Mouse (Mus musculus) midbrain, embryonic 13.5 days (tissue): Measurements from ENCODE around the gene Ccnt2. TPM values are rescaled to one million over a fixed set of nuclear protein-coding genes. Genes with fewer than 3 reads are reported as not detected.

Source experiments
- ATAC-seq: fragments of 200-750 bp; cut with Nextera tagmentation; 2 replicates; pipeline ENCODE4 v1.8.0; 2017; ENCODE audit warnings: mild to moderate bottlenecking, moderate TSS enrichment, moderate library complexity
- H3K27ac ChIP-seq: fragments of 300-500 bp; sonication (generic); 2 replicates; pipeline ENCODE4 v1.5.1; 2015; ENCODE audit warnings: inconsistent platforms, mild to moderate bottlenecking, moderate library complexity
- H3K27me3 ChIP-seq: fragments of 300-500 bp; sonication (generic); 2 replicates; pipeline ENCODE4 v1.6.1; 2015; ENCODE audit warnings: mild to moderate bottlenecking, inconsistent platforms
- H3K36me3 ChIP-seq: fragments of 300-500 bp; sonication (generic); 2 replicates; pipeline ENCODE4 v1.6.1; 2015; ENCODE audit warnings: mild to moderate bottlenecking, inconsistent platforms
- H3K4me1 ChIP-seq: fragments of 300-500 bp; sonication (generic); replicated peaks from 2 replicates; pipeline ENCODE4 v1.6.1; 2015; ENCODE audit warnings: inconsistent platforms
- H3K4me2 ChIP-seq: fragments of 300-500 bp; sonication (generic); replicated peaks from 2 replicates; pipeline ENCODE4 v1.6.1; 2015; ENCODE audit warnings: moderate library complexity, mild to moderate bottlenecking, inconsistent platforms
- H3K4me3 ChIP-seq: fragments of 300-500 bp; sonication (generic); replicated peaks from 2 replicates; pipeline ENCODE4 v1.5.1; 2015; ENCODE audit warnings: mild to moderate bottlenecking, inconsistent platforms
- H3K9ac ChIP-seq: fragments of 300-500 bp; sonication (generic); replicated peaks from 2 replicates; pipeline ENCODE4 v1.6.1; 2015; ENCODE audit warnings: mild to moderate bottlenecking, inconsistent platforms
- H3K9me3 ChIP-seq: fragments of 300-500 bp; sonication (generic); 2 replicates; pipeline ENCODE4 v1.6.1; 2016; ENCODE audit warnings: mild to moderate bottlenecking, inconsistent platforms
- WGBS: fragments of 180-500 bp; shearing (Covaris S2); methylation state at CpG from one replicate; pipeline ENCODE4 v1.1.7; 2015; 5-methylcytosine and 5-hydroxymethylcytosine counted together
- polyA plus RNA-seq: library from polyadenylated mRNA; unstranded; fragments of >200 nt; fragmentation: Nextera tagmentation; extraction: Ambion mirVana; gene quantifications from 2 replicates; pipeline ENCODE4 v1.2.1, GENCODE M21; 2015

Ccnt2 gene
- polyA plus RNA-seq, 1 experiment from 2014 or later: 134 TPM

DNA sequence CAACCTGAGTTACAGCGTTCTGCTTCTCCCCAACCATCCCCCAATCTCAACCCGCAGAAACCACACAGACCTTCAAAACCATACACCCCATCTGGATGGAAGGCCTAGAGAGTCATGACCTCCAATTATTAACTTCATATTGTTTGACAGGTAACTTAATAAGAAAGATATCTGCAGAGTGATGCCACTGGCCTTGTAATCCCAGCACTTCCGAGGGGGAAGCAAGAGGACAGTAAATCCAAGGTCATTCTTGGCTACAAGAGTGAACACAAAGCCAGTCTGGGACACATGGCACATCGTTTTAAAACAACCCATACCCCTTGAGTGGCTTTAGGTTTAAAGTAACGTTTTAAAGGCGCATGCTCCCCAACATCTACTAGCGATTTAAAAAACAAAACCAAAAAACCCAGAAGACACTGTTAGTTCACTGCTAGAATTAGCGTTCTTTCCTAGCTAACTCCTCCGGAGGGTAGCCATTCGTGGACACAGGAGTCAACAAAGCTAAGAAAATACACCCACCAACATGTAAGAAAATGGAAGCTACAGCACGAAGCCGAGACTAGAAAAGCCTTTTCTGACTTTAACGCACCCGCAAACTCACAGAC, 664 bp upstream of the Ccnt2 start:
- Histone ChIP-seq H3K27ac (peak overlapping the region; percentile 94), H3K9ac (peak overlapping the region; percentile 75), H3K9me3 (no peaks in the 10 kb centered on the region), H3K4me2 (peak overlapping the region; percentile 83), H3K4me1 (peaks cover 34% of the 10 kb centered on the region), H3K4me3 (peak overlapping the region; percentile 84), H3K36me3 (0 out of 2 replicates have a peak, but pooled peaks cover 3% of the 10 kb centered on the region), H3K27me3 (no peaks in the 10 kb centered on the region)
- peak; percentile 5 for ATAC-seq
- 1% methylated on average over 14 of the region's 14 CpGs for WGBS

DNA sequence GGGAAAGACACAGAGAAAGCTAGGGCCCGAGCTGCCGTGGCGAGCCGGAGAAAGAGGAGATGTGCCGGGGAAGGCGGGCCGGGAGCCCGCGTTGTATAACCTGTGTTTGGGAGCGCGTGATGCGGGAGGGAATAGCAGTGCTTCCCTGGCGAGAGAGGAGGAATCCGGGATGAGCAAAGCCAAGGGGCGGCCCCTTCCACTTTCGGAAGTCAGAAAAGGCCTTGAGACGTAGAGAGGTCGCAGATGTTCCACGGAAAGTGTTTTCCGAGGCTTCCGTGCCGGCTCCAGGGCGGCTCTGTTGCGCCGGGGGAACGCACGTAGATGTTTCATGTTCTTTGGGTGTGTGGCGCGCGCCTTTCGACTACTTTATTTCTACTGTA, 527 bp downstream of the Ccnt2 start:
- Histone ChIP-seq H3K9ac (peak overlapping the region; percentile 92), H3K4me3 (peak overlapping the region; percentile 84), H3K4me1 (peaks cover 43% of the 10 kb centered on the region), H3K4me2 (peak overlapping the region; percentile 87), H3K9me3 (no peaks in the 10 kb centered on the region), H3K36me3 (0 out of 2 replicates have a peak, but pooled peaks cover 3% of the 10 kb centered on the region), H3K27me3 (no peaks in the 10 kb centered on the region), H3K27ac (peak overlapping the region; percentile 94)
- ATAC-seq: peak; percentile 37; the same call in 1 of the 2 replicates
- under 1% methylated on average over 31 of the region's 31 CpGs for WGBS

DNA sequence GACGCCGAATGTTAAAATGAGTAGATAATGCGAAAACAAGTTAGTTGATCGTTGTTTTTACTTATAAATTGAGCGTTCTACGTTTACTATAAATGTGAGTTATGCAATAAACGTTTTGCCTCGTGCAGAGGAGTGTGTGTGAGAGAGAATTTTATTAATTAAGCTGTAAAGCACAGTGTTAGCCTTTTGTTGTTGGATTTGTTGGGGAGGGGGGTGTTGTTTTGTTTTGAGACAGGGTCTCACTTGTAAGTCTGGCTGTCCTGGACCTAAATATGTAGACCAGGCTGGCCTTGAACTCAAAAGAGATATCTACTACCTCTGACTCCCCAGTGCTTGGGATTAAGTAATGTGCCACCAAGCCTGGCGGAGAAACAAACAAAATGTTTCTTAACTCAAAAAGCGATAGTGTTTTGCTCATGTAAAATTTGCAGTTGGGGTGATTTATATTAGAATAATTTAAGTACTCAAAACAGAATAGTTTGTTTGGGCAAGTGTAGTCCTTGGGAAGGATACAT, 1.3 kb downstream of the Ccnt2 start:
- 10% methylated on average over 10 of the region's 10 CpGs for WGBS
- Histone ChIP-seq H3K9ac (peak overlapping the region; percentile 92), H3K4me3 (peak overlapping the region; percentile 84), H3K9me3 (no peaks in the 10 kb centered on the region), H3K27ac (no peak overlapping the region), H3K4me2 (peak overlapping the region; percentile 87), H3K36me3 (0 out of 2 replicates have a peak, but pooled peaks cover 3% of the 10 kb centered on the region), H3K4me1 (peaks cover 51% of the 10 kb centered on the region), H3K27me3 (no peaks in the 10 kb centered on the region)
- ATAC-seq: no peak

DNA sequence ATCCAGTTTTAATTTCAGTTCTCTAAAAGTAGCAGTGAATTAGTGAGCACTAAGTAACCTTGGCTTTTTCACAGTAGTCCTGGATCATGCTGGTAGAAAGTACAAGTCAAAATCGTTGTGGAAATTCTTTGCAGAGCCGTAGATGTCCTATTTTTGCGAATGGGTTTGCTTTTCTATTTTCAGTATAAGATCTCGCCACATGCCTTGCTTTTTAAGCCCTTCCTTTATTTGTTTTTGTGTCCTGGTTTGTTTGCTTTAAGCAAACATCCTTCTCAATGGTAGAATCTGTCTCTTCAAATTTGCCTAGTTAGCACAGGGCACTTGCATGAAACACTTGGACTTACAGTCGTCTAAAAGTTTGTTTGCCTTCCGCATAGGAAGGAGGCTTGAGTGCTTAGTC, 2.3 kb downstream of the Ccnt2 start:
- Histone ChIP-seq H3K4me2 (peak overlapping the region; percentile 47), H3K9me3 (no peaks in the 10 kb centered on the region), H3K36me3 (0 out of 2 replicates have a peak, but pooled peaks cover 3% of the 10 kb centered on the region), H3K27me3 (no peaks in the 10 kb centered on the region), H3K4me1 (peaks cover 58% of the 10 kb centered on the region), H3K9ac (0 out of 2 replicates have a peak overlapping the region, but pooled peaks have one; percentile 32), H3K4me3 (peak overlapping the region; percentile 22), H3K27ac (no peak overlapping the region)
- no peak for ATAC-seq
- WGBS: 68% methylated on average over 6 of the region's 6 CpGs

DNA sequence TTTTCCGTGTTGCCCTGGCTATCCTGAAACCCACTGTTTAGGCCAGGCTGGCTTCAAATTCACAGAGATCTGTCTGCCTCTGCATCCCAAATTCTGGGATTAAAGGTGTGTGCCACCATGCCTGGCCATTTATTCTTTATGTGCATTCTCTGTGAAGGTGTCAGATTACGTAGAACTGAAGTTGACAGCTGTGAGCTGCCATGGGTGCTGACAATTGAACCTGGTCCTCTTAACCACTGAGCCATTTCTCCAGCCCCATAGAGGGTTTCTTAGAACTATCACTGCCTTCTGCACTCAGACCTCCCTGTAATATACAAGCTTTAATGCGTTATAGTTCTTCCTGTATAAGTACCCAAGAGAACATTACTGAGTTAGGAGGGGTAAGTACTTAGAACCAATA, 4.6 kb downstream of the Ccnt2 start:
- no peaks in the 10 kb centered on the region for H3K36me3 ChIP-seq
- no peaks in the 10 kb centered on the region for H3K9me3 ChIP-seq
- no peak overlapping the region for H3K27ac ChIP-seq
- no peak overlapping the region for H3K9ac ChIP-seq
- ATAC-seq: no peak
- no peak overlapping the region for H3K4me2 ChIP-seq
- peaks cover 66% of the 10 kb centered on the region for H3K4me1 ChIP-seq
- no peaks in the 10 kb centered on the region for H3K27me3 ChIP-seq
- 87% methylated on average over 3 of the region's 3 CpGs for WGBS
- no peak overlapping the region for H3K4me3 ChIP-seq

DNA sequence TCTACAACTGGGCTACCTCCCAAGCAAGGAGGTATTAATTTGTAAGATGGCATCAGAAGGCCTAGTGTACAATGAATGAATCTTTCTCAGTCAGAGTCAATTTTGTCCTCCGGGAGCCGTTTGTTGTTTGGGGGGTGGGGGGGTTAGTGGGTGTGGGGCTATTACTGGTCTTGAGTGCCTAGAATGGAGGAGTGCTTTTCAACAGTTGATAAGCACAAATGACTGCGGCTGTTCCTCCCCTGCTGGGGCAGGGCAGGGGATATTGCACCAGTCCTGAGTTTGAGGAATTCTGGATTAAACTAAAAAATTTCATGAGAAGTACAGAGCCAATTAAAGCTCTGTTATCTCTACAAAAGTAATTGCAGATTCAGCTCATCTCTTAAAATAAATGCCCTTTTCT, 6.2 kb downstream of the Ccnt2 start:
- Histone ChIP-seq H3K36me3 (no peaks in the 10 kb centered on the region), H3K9me3 (no peaks in the 10 kb centered on the region), H3K9ac (no peak overlapping the region), H3K4me2 (no peak overlapping the region), H3K4me3 (no peak overlapping the region), H3K27ac (no peak overlapping the region), H3K4me1 (peaks cover 73% of the 10 kb centered on the region), H3K27me3 (no peaks in the 10 kb centered on the region)
- ATAC-seq: no peak
- WGBS: 21% methylated on average over 3 of the region's 3 CpGs

DNA sequence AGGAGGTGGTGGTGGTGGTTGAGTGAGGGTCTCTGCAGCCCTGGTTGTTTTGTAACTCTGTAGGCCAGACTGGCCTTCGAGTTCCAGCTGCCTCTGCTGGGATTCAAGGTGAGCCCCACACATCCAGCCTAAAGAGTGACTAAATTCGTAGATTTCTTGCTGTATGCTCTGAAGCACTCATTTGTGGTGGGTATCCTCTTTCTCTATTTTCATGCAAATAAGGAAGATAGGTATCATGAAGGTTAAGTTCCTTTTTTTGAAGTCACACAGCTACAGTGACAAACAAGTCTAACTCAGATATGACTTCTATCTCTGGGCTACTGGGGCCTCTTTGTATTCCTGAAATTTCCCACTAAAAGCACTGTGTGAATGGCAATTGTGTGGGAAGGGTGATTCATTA, 6.9 kb downstream of the Ccnt2 start:
- Histone ChIP-seq H3K4me2 (no peak overlapping the region), H3K27me3 (no peaks in the 10 kb centered on the region), H3K4me3 (no peak overlapping the region), H3K9ac (no peak overlapping the region), H3K4me1 (peaks cover 70% of the 10 kb centered on the region), H3K36me3 (no peaks in the 10 kb centered on the region), H3K27ac (no peak overlapping the region), H3K9me3 (no peaks in the 10 kb centered on the region)
- WGBS: 79% methylated on average over 2 of the region's 2 CpGs
- no peak for ATAC-seq

DNA sequence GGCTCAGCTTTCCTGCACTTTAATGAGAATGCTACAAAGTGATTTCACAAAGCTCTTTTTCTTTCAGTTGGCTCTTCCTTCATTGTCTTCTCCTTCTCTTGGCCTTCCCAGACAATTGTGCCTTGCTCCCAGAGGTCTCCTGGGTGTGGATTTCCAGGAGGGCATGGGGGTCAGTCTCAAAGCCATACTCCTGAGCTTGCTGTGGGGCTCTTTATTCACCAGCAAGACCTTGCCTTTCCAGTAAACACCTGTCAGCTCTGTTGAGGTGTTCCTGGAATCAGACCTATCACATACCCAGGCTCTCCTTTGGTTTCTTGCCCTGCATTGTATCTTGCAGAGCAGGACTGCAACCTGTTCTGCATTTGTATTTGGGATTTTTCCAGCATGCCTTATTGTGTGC, 9.9 kb downstream of the Ccnt2 start:
- Histone ChIP-seq H3K4me3 (no peak overlapping the region), H3K27ac (no peak overlapping the region), H3K4me2 (no peak overlapping the region), H3K27me3 (no peaks in the 10 kb centered on the region), H3K4me1 (peaks cover 54% of the 10 kb centered on the region), H3K36me3 (no peaks in the 10 kb centered on the region), H3K9ac (no peak overlapping the region), H3K9me3 (no peaks in the 10 kb centered on the region)
- no peak for ATAC-seq

DNA sequence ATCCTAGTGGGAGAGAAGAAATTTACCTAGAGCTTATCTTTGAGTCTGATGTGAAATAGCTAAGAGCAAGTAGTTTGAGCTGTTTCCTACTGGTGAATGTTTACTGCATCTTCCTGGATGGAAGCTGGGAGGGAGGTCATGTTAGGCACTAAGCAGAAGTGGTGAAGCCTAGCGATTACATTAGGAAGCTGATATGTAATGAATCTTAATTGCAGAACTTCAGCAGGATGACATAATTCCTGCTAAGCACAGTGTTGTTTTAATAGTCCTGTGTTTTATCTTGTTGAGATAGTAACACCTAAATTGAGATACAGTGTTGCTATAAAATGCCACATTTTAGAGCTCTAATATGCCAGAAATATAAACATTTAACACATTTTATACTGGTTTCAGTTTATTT, 11.9 kb downstream of the Ccnt2 start:
- H3K4me1 ChIP-seq: peaks cover 36% of the 10 kb centered on the region
- H3K9me3 ChIP-seq: no peaks in the 10 kb centered on the region
- no peak for ATAC-seq
- H3K27ac ChIP-seq: no peak overlapping the region
- H3K36me3 ChIP-seq: no peaks in the 10 kb centered on the region
- no peak overlapping the region for H3K9ac ChIP-seq
- no peak overlapping the region for H3K4me2 ChIP-seq
- H3K4me3 ChIP-seq: no peak overlapping the region
- WGBS: 88% methylated on average over 1 of the region's 1 CpGs
- H3K27me3 ChIP-seq: no peaks in the 10 kb centered on the region

DNA sequence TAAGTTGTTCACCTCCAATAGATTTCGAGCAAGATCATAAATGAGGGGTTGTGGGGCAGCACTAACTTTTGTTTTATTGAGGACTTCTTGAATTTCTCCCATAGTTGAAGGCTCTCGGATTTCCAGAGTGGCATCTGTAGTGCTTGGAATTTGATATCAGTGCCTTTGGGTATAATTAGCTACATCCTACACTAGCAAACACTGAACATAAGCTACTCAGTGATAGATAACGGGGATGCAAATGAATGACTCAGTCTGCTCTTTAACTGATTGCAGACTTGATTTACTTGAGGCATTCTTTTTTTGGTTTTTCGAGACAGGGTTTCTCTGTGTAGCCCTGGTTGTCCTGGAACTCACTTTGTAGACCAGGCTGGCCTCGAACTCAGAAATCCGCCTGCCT, 15.0 kb downstream of the Ccnt2 start:
- 94% methylated on average over 6 of the region's 6 CpGs for WGBS

DNA sequence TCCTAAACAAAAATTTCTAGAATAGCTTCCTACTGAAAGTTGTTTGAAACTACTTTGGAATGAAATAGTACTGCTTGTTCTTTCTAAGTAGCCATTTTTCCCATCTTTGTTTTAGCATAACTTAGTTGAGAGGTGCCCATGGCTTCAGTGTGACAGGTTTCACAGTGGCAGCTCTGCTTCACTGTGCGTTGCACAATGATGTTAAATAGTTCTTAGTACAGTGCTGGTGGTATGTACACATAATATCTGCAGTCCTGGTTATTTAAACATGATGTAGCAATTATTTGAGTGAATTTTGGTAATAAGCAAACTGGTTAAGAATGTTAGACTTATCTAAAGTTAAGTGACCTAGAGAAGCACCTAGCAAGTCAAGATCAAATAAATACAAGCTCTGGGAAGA, 19.5 kb downstream of the Ccnt2 start:
- no peak for ATAC-seq
- H3K4me1 ChIP-seq: no peaks in the 10 kb centered on the region
- H3K9me3 ChIP-seq: no peaks in the 10 kb centered on the region
- no peak overlapping the region for H3K4me3 ChIP-seq
- no peak overlapping the region for H3K4me2 ChIP-seq
- WGBS: 95% methylated on average over 1 of the region's 1 CpGs
- H3K36me3 ChIP-seq: peaks cover 17% of the 10 kb centered on the region; the same call in 1 of the 2 replicates
- no peak overlapping the region for H3K27ac ChIP-seq
- no peaks in the 10 kb centered on the region for H3K27me3 ChIP-seq
- no peak overlapping the region for H3K9ac ChIP-seq

More for the DNA sequence above, 15.0 kb downstream of the Ccnt2 start:
- H3K4me3 ChIP-seq: no peak overlapping the region
- no peak for ATAC-seq
- H3K27me3 ChIP-seq: no peaks in the 10 kb centered on the region
- no peak overlapping the region for H3K4me2 ChIP-seq
- 0 out of 2 replicates have a peak, but pooled peaks cover 9% of the 10 kb centered on the region for H3K36me3 ChIP-seq
- H3K27ac ChIP-seq: no peak overlapping the region
- peaks cover 12% of the 10 kb centered on the region; the same call in 1 of the 2 replicates for H3K4me1 ChIP-seq
- H3K9ac ChIP-seq: no peak overlapping the region
- H3K9me3 ChIP-seq: no peaks in the 10 kb centered on the region

DNA sequence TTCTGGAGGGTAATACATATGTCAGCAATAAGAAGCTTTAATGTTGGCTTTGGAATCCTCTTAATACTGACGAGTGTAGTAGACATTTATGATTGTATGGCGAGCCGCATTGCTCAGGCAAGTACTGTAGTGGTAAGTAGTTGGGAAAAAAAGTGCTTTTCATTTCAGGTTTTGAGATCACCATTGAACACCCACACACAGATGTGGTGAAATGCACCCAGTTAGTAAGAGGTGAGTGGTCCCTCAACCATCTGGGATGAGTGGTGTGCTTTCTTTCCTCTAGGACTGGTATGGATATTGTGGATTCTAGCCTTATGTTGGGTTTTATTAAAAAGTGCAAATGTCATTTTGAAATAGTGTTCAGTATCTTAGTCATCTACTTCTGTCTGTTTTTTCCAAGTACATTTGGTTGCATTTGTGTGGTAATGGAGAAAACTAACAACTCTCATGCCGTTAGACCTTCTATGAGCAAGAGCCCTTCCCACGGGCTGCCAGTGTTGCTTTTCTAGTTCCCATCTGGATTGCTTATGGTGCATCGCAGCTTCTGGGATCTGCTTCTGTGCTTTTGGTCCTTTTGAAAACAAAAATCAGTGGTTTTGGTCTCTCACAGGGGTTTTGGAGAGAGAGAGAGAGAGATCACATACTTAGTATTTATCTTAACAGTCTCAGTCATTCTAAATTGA, 21.3 kb downstream of the Ccnt2 start:
- no peaks in the 10 kb centered on the region for H3K9me3 ChIP-seq

More for the DNA sequence above, 21.3 kb downstream of the Ccnt2 start:
- 91% methylated on average over 6 of the region's 6 CpGs for WGBS
- no peak overlapping the region for H3K27ac ChIP-seq
- no peak overlapping the region for H3K4me2 ChIP-seq
- ATAC-seq: no peak
- no peak overlapping the region for H3K4me3 ChIP-seq
- H3K9ac ChIP-seq: no peak overlapping the region
- H3K36me3 ChIP-seq: peaks cover 28% of the 10 kb centered on the region
- H3K4me1 ChIP-seq: no peaks in the 10 kb centered on the region
- no peaks in the 10 kb centered on the region for H3K27me3 ChIP-seq
